Mouse (Mus musculus) heart, postnatal 0 days (tissue): ENCODE data around the gene Tnfaip3.

Source experiments
- CTCF ChIP-seq: IDR thresholded peaks from 2 replicates; pipeline ENCODE4 v1.5.1; 2016; ENCODE audit warnings: antibody characterized with exemption, control low read depth, low read depth
- EP300 ChIP-seq: IDR thresholded peaks from 2 replicates; pipeline ENCODE4 v1.6.1; 2016; ENCODE audit warnings: antibody characterized with exemption, low read depth

- TF ChIP-seq EP300 (no peak), CTCF (no peak)
Observed at GRCm38 (mm10) chr10:19010414-19010813, 5.0 kb downstream of the Tnfaip3 start.
